Mouse (Mus musculus): Measurements from ENCODE around the gene Pla2g12b.

Gene Pla2g12b

GRCm38 (mm10) chr10:59466626-59467025, 63.2 kb downstream of the Pla2g12b start:
- no peak for DNase-seq (ENCODE audit: low read depth, low spot score)

GRCm38 (mm10) chr10:59467297-59467696, 63.8 kb downstream of the Pla2g12b start:
- no peak for DNase-seq (ENCODE audit: low read depth, low spot score)

- DNase-seq (ENCODE audit: low read depth, low spot score): peak; percentile 50
Measured at GRCm38 (mm10) chr10:59470451-59470850, 67.0 kb downstream of the Pla2g12b start.
